Mouse (Mus musculus) hindbrain, embryonic 14.5 days (tissue): ENCODE measurements around the gene Rcan1. TPM values are rescaled to one million over a fixed set of nuclear protein-coding genes. Genes with fewer than 3 reads are reported as not detected.

Experiments used
- ATAC-seq: fragments of 200-750 bp; cut with Nextera tagmentation; 2 replicates; pipeline ENCODE4 v1.8.0; 2017; ENCODE audit warnings: moderate number of reproducible peaks, mild to moderate bottlenecking, moderate TSS enrichment, moderate library complexity; ENCODE audit not compliant: low FRiP score
- DNase-seq: peaks from one replicate; pipeline ENCODE4 v3.0.0-alpha.2; 2015; ENCODE audit warnings: low spot score
- H3K27ac ChIP-seq: fragments of 300-500 bp; sonication (generic); 2 replicates; pipeline ENCODE4 v1.5.1; 2014; ENCODE audit warnings: mild to moderate bottlenecking, moderate library complexity
- H3K27me3 ChIP-seq: fragments of 300-500 bp; sonication (generic); 2 replicates; pipeline ENCODE4 v1.6.1; 2014; ENCODE audit warnings: mild to moderate bottlenecking, low read length, mixed read lengths; ENCODE audit not compliant: control insufficient read depth, insufficient read depth
- H3K36me3 ChIP-seq: fragments of 300-500 bp; sonication (generic); replicated peaks from 2 replicates; pipeline ENCODE4 v1.6.1; 2014; ENCODE audit not compliant: control insufficient read depth, insufficient read depth
- H3K4me1 ChIP-seq: fragments of 300-500 bp; sonication (generic); replicated peaks from 2 replicates; pipeline ENCODE4 v1.6.1; 2014; ENCODE audit warnings: antibody characterized with exemption, low read length, mixed read lengths; ENCODE audit not compliant: control insufficient read depth, insufficient read depth
- H3K4me2 ChIP-seq: fragments of 300-500 bp; sonication (generic); replicated peaks from 2 replicates; pipeline ENCODE4 v1.6.1; 2014; ENCODE audit warnings: mild to moderate bottlenecking, moderate library complexity
- H3K4me3 ChIP-seq: fragments of 300-500 bp; sonication (generic); replicated peaks from 2 replicates; pipeline ENCODE4 v1.5.1; 2014; ENCODE audit warnings: mild to moderate bottlenecking, low read length
- H3K9ac ChIP-seq: fragments of 300-500 bp; sonication (generic); 2 replicates; pipeline ENCODE4 v1.6.1; 2014
- H3K9me3 ChIP-seq: fragments of 300-500 bp; sonication (generic); 2 replicates; pipeline ENCODE4 v1.6.1; 2016; ENCODE audit warnings: low read length; ENCODE audit not compliant: control insufficient read depth
- WGBS: fragments of 180-500 bp; shearing (Covaris S2); extraction: QIAGEN DNeasy Blood & Tissue Kit; methylation state at CpG from one replicate; pipeline ENCODE4 v1.1.7; 2014; 5-methylcytosine and 5-hydroxymethylcytosine counted together
- polyA plus RNA-seq: library from polyadenylated mRNA; unstranded; fragments of >200 nt; fragmentation: Nextera tagmentation; extraction: Ambion mirVana; gene quantifications from 2 replicates; pipeline ENCODE4 v1.2.1, GENCODE M21; 2014

The Rcan1 gene
- polyA plus RNA-seq, 1 experiment from 2014 or later: 76.8 TPM

DNA sequence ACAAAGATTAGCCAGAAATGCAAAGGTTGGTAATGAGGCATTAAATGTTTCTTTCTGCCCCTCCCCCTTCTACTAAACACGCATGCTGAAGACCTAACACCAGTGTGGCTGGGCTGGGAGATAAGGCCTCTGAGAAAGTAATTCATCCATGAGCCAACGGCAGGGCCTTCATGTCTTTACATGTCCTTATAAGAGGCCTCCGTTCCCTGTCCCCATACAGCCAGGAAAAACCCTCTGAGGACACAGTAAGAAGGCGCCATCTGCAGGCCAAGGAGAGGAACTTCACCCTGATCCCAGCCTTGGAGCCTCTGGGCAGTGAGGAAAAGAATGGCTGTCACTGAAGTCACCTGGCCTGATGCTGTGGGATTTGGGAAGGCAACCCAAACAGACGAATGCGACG is 13.1 kb downstream of the Rcan1 start:
- DNase-seq (peak; percentile 83), ATAC-seq (peak; percentile 27; the same call in 1 of the 2 replicates)
- no peaks in the 10 kb centered on the region for H3K27me3 ChIP-seq
- H3K9ac ChIP-seq: no peak overlapping the region
- 19% methylated on average over 7 of the region's 7 CpGs for WGBS
- no peak overlapping the region for H3K4me3 ChIP-seq
- no peaks in the 10 kb centered on the region for H3K9me3 ChIP-seq
- peaks cover 4% of the 10 kb centered on the region; the same call in 1 of the 2 replicates for H3K4me1 ChIP-seq
- H3K36me3 ChIP-seq: peaks cover 4% of the 10 kb centered on the region; the same call in 1 of the 2 replicates
- no peak overlapping the region for H3K27ac ChIP-seq
- H3K4me2 ChIP-seq: no peak overlapping the region

DNA sequence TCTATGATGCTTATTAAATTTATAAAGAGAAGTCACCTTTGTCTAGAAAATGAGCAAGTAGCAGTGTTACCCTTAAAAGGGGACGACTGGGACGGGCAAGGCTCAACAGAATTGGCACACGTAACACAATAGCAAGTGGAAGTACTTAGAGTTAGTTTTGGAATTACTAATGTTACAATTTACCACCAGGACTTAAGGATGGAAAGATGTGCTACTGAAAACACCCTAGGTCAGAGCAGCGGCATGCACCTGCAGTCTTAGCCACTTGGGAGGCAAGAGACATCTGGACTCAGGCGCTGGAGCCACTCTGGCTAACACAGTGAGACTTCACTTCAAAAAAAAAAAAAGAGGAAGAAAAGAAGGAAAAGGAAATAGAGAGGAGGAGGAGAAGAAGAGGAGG is 14.7 kb downstream of the Rcan1 start:
- no peak overlapping the region for H3K4me3 ChIP-seq
- no peaks in the 10 kb centered on the region for H3K27me3 ChIP-seq
- DNase-seq (no peak), ATAC-seq (no peak)
- H3K4me1 ChIP-seq: peaks cover 4% of the 10 kb centered on the region; the same call in 1 of the 2 replicates
- 89% methylated on average over 5 of the region's 5 CpGs for WGBS
- no peaks in the 10 kb centered on the region for H3K9me3 ChIP-seq
- no peak overlapping the region for H3K4me2 ChIP-seq
- H3K27ac ChIP-seq: no peak overlapping the region
- no peak overlapping the region for H3K9ac ChIP-seq
- H3K36me3 ChIP-seq: peaks cover 4% of the 10 kb centered on the region; the same call in 1 of the 2 replicates

GRCm38 (mm10) chr16:92455488-92455887 is 15.2 kb downstream of the Rcan1 start:
- H3K27ac ChIP-seq: no peak overlapping the region
- no peaks in the 10 kb centered on the region for H3K9me3 ChIP-seq
- ATAC-seq (no peak), DNase-seq (no peak)
- peaks cover 4% of the 10 kb centered on the region; the same call in 1 of the 2 replicates for H3K4me1 ChIP-seq
- peaks cover 4% of the 10 kb centered on the region; the same call in 1 of the 2 replicates for H3K36me3 ChIP-seq
- H3K27me3 ChIP-seq: no peaks in the 10 kb centered on the region
- 61% methylated on average over 8 of the region's 8 CpGs for WGBS
- no peak overlapping the region for H3K4me3 ChIP-seq
- H3K4me2 ChIP-seq: no peak overlapping the region
- no peak overlapping the region for H3K9ac ChIP-seq

DNA sequence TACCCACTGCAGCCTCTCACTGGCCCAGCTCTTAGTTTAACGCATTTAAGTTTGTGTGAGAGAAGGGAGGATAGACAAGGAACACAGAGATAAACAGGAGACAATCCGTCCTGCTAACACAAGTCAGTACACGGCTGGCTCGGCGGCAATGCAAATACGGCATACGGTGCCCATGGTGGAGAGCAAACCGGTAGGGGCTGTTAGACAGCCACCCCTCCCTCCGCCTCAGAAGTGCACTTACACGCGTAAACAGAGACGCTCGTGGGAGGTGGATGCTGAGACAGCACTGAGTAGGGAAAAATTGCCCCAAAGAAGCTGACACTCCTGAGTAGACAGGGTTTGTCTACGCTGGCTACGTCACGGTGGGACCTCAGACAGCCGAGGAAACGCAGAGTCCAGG is 16.2 kb downstream of the Rcan1 start:
- no peak overlapping the region for H3K4me2 ChIP-seq
- ATAC-seq (no peak), DNase-seq (no peak)
- H3K4me1 ChIP-seq: peaks cover 4% of the 10 kb centered on the region; the same call in 1 of the 2 replicates
- H3K27me3 ChIP-seq: no peaks in the 10 kb centered on the region
- no peaks in the 10 kb centered on the region for H3K9me3 ChIP-seq
- no peak overlapping the region for H3K27ac ChIP-seq
- H3K36me3 ChIP-seq: peaks cover 4% of the 10 kb centered on the region; the same call in 1 of the 2 replicates
- no peak overlapping the region for H3K4me3 ChIP-seq
- 90% methylated on average over 18 of the region's 18 CpGs for WGBS
- H3K9ac ChIP-seq: no peak overlapping the region

DNA sequence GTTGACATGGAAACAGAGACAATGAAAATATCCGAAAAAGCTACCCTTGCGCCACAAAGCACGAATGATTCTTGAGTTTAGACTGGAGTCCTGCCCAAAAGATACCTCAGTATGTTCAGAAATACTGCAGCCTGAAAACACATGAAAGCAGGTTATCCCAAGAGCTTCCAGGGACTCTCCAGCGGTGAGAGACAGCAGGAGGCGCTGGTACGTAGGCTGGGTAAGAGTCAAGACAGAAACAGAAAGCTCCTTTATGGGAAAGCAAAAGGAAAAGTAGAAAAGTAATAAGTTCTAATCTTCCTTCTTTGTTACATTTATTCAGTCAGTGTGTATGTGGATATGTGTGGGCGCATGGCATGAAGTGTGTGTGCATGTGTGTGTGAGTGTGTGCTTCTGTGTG is 16.7 kb downstream of the Rcan1 start:
- H3K27ac ChIP-seq: no peak overlapping the region
- whole genome bisulfite sequencing: 88% methylated on average over 7 of the region's 7 CpGs
- DNase-seq (no peak), ATAC-seq (no peak)
- H3K4me1 ChIP-seq: peaks cover 4% of the 10 kb centered on the region; the same call in 1 of the 2 replicates
- H3K9me3 ChIP-seq: no peaks in the 10 kb centered on the region
- H3K27me3 ChIP-seq: no peaks in the 10 kb centered on the region
- no peak overlapping the region for H3K4me2 ChIP-seq
- H3K4me3 ChIP-seq: no peak overlapping the region
- no peak overlapping the region for H3K9ac ChIP-seq
- peaks cover 4% of the 10 kb centered on the region; the same call in 1 of the 2 replicates for H3K36me3 ChIP-seq

GRCm38 (mm10) chr16:92452609-92453008 is 18.1 kb downstream of the Rcan1 start:
- H3K4me2 ChIP-seq: no peak overlapping the region
- H3K27me3 ChIP-seq: no peaks in the 10 kb centered on the region
- no peak overlapping the region for H3K4me3 ChIP-seq
- no peak overlapping the region for H3K9ac ChIP-seq
- H3K36me3 ChIP-seq: peaks cover 4% of the 10 kb centered on the region; the same call in 1 of the 2 replicates
- ATAC-seq: no peak
- 58% methylated on average over 8 of the region's 8 CpGs for WGBS
- H3K4me1 ChIP-seq: peaks cover 4% of the 10 kb centered on the region; the same call in 1 of the 2 replicates
- H3K9me3 ChIP-seq: no peaks in the 10 kb centered on the region
- H3K27ac ChIP-seq: no peak overlapping the region
- DNase-seq: no peak

DNA sequence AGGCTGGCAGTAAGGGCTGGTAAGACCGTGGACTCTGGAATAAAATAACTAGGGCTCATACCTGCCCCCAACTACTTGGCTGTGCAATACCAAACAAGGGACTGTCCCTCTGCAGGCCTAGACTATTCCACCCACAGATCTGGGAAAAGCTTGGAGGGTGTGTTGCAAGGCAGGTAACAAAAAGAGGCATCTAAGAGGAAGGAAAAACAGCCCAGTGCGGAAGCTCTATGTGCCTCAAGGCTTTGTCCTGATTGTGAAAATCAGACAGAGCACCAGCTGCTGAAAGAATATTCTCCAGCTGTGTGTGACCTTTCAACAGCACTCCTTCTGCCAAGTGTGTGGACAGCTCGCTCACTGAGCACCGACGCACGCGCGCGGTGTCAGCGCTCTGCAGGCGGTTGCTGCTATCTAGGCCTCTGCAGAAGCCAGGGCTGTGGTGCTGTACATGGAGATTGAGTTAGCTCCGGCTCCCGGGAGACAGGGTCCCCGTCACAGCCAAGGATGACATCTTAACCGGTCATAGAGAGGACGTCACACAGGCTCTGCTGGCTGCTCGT is 19.1 kb downstream of the Rcan1 start:
- H3K9ac ChIP-seq: no peak overlapping the region
- DNase-seq (no peak), ATAC-seq (no peak)
- peaks cover 4% of the 10 kb centered on the region; the same call in 1 of the 2 replicates for H3K36me3 ChIP-seq
- H3K4me2 ChIP-seq: no peak overlapping the region
- H3K27ac ChIP-seq: 0 out of 2 replicates have a peak overlapping the region, but pooled peaks have one; percentile 14
- no peaks in the 10 kb centered on the region for H3K9me3 ChIP-seq
- 81% methylated on average over 17 of the region's 17 CpGs for WGBS
- H3K4me1 ChIP-seq: no peaks in the 10 kb centered on the region
- no peak overlapping the region for H3K4me3 ChIP-seq
- no peaks in the 10 kb centered on the region for H3K27me3 ChIP-seq

DNA sequence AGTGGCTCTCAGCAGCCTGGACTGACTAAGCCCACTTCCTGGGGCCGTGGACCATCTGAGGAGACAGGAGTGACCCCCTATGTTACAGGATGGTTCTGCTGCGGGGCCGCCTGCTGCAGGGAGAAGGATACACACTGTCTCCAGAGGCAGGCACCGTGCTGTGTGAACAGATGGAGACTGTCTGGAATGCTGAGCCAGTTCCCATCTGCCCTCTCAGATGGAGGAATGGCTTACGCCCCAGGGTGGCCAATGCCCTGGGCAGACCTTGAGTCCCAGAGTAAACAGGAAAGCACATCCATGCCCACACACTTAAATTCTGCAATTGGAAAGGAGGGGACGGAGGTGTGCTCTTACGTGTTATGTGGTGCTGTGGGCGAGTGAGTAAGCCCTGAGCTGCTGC is 20.3 kb downstream of the Rcan1 start:
- DNase-seq (no peak), ATAC-seq (no peak)
- H3K9ac ChIP-seq: no peak overlapping the region
- no peak overlapping the region for H3K4me2 ChIP-seq
- no peak overlapping the region for H3K27ac ChIP-seq
- no peaks in the 10 kb centered on the region for H3K27me3 ChIP-seq
- WGBS: 78% methylated on average over 8 of the region's 8 CpGs
- H3K4me1 ChIP-seq: no peaks in the 10 kb centered on the region
- peaks cover 4% of the 10 kb centered on the region; the same call in 1 of the 2 replicates for H3K36me3 ChIP-seq
- H3K4me3 ChIP-seq: no peak overlapping the region
- H3K9me3 ChIP-seq: no peaks in the 10 kb centered on the region

DNA sequence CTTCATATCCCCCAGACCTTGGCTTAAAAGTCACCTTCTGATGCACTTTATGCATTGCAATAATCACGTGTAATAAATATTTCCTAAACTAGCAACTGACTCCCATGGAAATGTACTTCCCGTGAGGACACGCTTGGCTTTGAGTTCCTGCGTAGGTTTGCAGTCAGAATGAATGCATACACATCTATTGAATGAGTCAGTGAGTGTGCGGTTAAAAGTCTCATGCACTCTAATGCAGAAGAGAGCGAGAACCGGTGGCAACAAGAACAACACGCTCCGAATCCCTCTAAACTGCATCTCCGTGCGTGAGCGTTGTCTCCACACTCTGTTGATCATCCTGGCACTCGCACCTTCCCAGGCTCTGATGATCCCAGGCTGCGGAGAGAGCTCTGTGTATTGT is 21.6 kb downstream of the Rcan1 start:
- no peak overlapping the region for H3K27ac ChIP-seq
- no peak for ATAC-seq
- no peaks in the 10 kb centered on the region for H3K27me3 ChIP-seq
- H3K9me3 ChIP-seq: no peaks in the 10 kb centered on the region
- no peak overlapping the region for H3K4me2 ChIP-seq
- 90% methylated on average over 14 of the region's 14 CpGs for WGBS
- no peak overlapping the region for H3K9ac ChIP-seq
- no peak overlapping the region for H3K4me3 ChIP-seq
- DNase-seq: no peak
- H3K4me1 ChIP-seq: no peaks in the 10 kb centered on the region
- H3K36me3 ChIP-seq: no peaks in the 10 kb centered on the region
